Mouse (Mus musculus): ENCODE results near the gene Lhx4.

DNA sequence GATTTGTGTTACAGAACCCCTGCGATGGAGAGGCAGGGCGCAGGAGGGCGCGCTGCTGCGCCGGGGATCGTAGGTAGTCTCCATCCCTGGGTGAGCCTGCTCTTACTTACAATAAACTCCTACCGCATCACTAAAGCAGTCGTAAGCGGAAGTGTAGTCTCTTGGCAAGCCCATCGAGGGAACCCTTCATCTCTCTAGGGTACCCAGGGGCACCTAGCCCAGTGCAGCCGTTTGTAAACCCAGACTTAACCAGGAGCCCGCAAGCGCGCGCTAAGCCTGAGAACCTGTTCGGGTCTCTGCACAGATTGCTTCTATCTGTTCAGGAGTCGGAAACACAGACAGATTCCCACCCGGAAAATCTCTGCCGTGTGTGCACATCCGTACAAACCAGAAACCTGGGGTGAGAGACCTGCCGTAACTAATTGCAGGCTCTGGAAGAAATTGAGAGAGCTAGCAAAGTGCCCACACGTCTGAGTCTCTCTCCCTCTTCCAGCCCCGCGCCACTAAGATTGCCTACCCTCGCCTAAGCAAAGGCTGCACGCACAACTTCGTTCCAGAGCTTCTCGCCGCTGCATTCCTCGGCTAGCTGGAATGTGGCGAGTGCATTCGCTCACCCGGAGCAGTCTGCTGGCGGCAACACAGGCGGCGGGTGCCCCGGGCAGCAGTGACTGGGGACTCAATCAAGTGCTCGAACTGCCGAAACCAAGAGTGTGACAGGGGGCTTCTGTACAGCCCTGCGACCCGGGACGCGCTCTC lies 10.7 kb downstream of the Lhx4 start:
- TF ChIP-seq POLR2A (IDR thresholded peaks at IDR 0.05; ENCODE audit: borderline replicate concordance, low read depth, low read length), result no peak
- no peak for TF ChIP-seq CTCF (IDR thresholded peaks at IDR 0.05; ENCODE audit: low read depth, low read length)

Measured in bone marrow macrophage, adult 2 months (primary cell).